Mouse (Mus musculus) frontal cortex, postnatal 25 days (tissue): ENCODE results near the gene Ctnnbl1.
A peak's percentile ranks its signal among the peaks of the same experiment; 100 is the strongest.

Experiments used
- DNase-seq, 2 experiments: peaks; one replicate each; pipeline ENCODE4 v3.0.0; 2022; ENCODE audit warnings: low spot score in 2 of 2

The Ctnnbl1 gene

GRCm38 (mm10) chr2:157793851-157794332, 56.7 kb downstream of the Ctnnbl1 start:
- no peak for DNase-seq

GRCm38 (mm10) chr2:157795627-157796423, 58.6 kb downstream of the Ctnnbl1 start:
- DNase-seq: no peak

GRCm38 (mm10) chr2:157799533-157799932, 62.3 kb downstream of the Ctnnbl1 start:
- no peak for DNase-seq

GRCm38 (mm10) chr2:157800288-157800687, 63.1 kb downstream of the Ctnnbl1 start:
- no peak for DNase-seq

GRCm38 (mm10) chr2:157800746-157801501, 63.7 kb downstream of the Ctnnbl1 start:
- no peak for DNase-seq

- no peak for DNase-seq
These were observed 64.5 kb downstream of the Ctnnbl1 start for GRCm38 (mm10) chr2:157801505-157802357.

GRCm38 (mm10) chr2:157802666-157803065, 65.5 kb downstream of the Ctnnbl1 start:
- DNase-seq: no peak

- no peak for DNase-seq
These were observed 67.2 kb downstream of the Ctnnbl1 start for GRCm38 (mm10) chr2:157804388-157804787.

- no peak for DNase-seq
These were observed 67.9 kb downstream of the Ctnnbl1 start for GRCm38 (mm10) chr2:157805091-157805490.

- no peak for DNase-seq
These were observed 69.9 kb downstream of the Ctnnbl1 start for GRCm38 (mm10) chr2:157807076-157807475.

GRCm38 (mm10) chr2:157807621-157808367, 70.6 kb downstream of the Ctnnbl1 start:
- no peak for DNase-seq

- no peak for DNase-seq
These were observed 71.2 kb downstream of the Ctnnbl1 start for GRCm38 (mm10) chr2:157808368-157808923.

- peak; percentile 1 to 3 for DNase-seq
These were observed 72.1 kb downstream of the Ctnnbl1 start for GRCm38 (mm10) chr2:157809341-157809740.

- DNase-seq: no peak
These were observed 73.5 kb downstream of the Ctnnbl1 start for GRCm38 (mm10) chr2:157810749-157811148.

GRCm38 (mm10) chr2:157813121-157813520, 75.9 kb downstream of the Ctnnbl1 start:
- DNase-seq: peak in 1 of 2 experiments; percentile 3

GRCm38 (mm10) chr2:157814116-157814964, 77.1 kb downstream of the Ctnnbl1 start:
- DNase-seq: peak in 1 of 2 experiments; percentile 2

- DNase-seq: no peak
These were observed 77.7 kb downstream of the Ctnnbl1 start for GRCm38 (mm10) chr2:157814965-157815283.

- DNase-seq: no peak
These were observed 80.5 kb downstream of the Ctnnbl1 start for GRCm38 (mm10) chr2:157817672-157818071.

- no peak for DNase-seq
These were observed 81.5 kb downstream of the Ctnnbl1 start for GRCm38 (mm10) chr2:157818576-157819320.
